13 mouse cellular contexts compared by ENCODE assay signal in the genomic region with DNA sequence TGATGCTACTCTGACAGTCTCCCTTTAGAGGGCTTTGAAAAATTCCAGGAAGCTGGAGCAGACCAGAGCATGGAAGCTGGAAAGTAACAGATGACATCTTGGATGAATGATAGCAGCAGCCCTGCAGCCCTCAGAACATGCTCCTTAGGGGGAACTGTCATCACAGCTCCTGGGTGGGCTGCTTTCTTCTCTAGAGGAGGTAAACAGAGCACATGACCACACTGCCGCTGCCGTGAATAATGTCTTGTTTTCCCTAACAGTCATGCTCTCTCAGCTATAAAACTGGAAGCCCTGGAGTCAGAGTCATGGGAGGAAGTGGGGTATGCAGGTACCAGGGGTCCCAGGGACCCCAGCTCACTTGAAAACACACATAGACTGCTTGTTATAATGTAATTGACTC. TPM values are rescaled to one million over a fixed set of nuclear protein-coding genes. Genes with fewer than 3 reads are reported as not detected.
DNase-seq lines count a peak whose midpoint lies in the region; ATAC-seq lines count a peak whose summit lies in the region.
"Had no signal": no experiment of that assay in that cellular context is flagged by ENCODE, and none has a peak within 500 bp of the region (broad histone marks: within the 10 kb centered on the region; RNA-seq: fewer than 3 reads in every experiment).

No protein-coding gene starts in this region.

- H3K9ac ChIP-seq in heart, embryonic 14.5 days (ENCODE audit: low read length), result peak overlapping the region; percentile 16; the same call in 1 of the 2 replicates
- H3K9ac ChIP-seq in lung, embryonic 16.5 days (ENCODE audit: low read length), result 0 out of 2 replicates have a peak overlapping the region, but pooled peaks have one; percentile 4
- no peak overlapping the region for H3K9ac ChIP-seq in embryonic facial prominence, embryonic 14.5 days (ENCODE audit: low read depth, low read length)
- H3K9ac ChIP-seq in neural tube, embryonic 11.5 days (ENCODE audit: low read length), result no peak overlapping the region
- H3K9ac ChIP-seq: embryonic facial prominence, embryonic 15.5 days; heart, embryonic 12.5 days; liver, embryonic 14.5 days; midbrain, embryonic 12.5 days had no signal

- intact Hi-C loops in heart, postnatal 14 days (cut with DNase I), result no loop called here

- 0 out of 2 replicates have a peak, but pooled peaks cover 3% of the 10 kb centered on the region for H3K27me3 ChIP-seq in heart, embryonic 14.5 days (ENCODE audit: control insufficient read depth, insufficient read depth, low read length)
- H3K27me3 ChIP-seq in lung, embryonic 16.5 days (ENCODE audit: control insufficient read depth, insufficient read depth, low read depth, low read length), result no peaks in the 10 kb centered on the region
- no peaks in the 10 kb centered on the region for H3K27me3 ChIP-seq in embryonic facial prominence, embryonic 14.5 days (replicated peaks; ENCODE audit: control insufficient read depth, insufficient read depth, low read length)
- H3K27me3 ChIP-seq in neural tube, embryonic 11.5 days (ENCODE audit: control insufficient read depth, insufficient read depth, low read length), result no peaks in the 10 kb centered on the region

- no peaks in the 10 kb centered on the region for H3K9me3 ChIP-seq in heart, embryonic 14.5 days (ENCODE audit: control insufficient read depth, low read length)
- H3K9me3 ChIP-seq in lung, embryonic 16.5 days (ENCODE audit: control insufficient read depth, low read length), result no peaks in the 10 kb centered on the region
- no peaks in the 10 kb centered on the region for H3K9me3 ChIP-seq in embryonic facial prominence, embryonic 14.5 days (ENCODE audit: control insufficient read depth, low read length)
- no peaks in the 10 kb centered on the region for H3K9me3 ChIP-seq in neural tube, embryonic 11.5 days (ENCODE audit: control insufficient read depth, low read length)
- H3K9me3 ChIP-seq: embryonic facial prominence, embryonic 15.5 days; heart, embryonic 12.5 days; midbrain, embryonic 12.5 days had no signal

- H3K36me3 ChIP-seq in heart, embryonic 14.5 days (ENCODE audit: control insufficient read depth, insufficient read depth, low read length), result no peaks in the 10 kb centered on the region
- no peaks in the 10 kb centered on the region for H3K36me3 ChIP-seq in lung, embryonic 16.5 days (ENCODE audit: control insufficient read depth, insufficient read depth, low read length)
- no peaks in the 10 kb centered on the region for H3K36me3 ChIP-seq in embryonic facial prominence, embryonic 14.5 days (ENCODE audit: control insufficient read depth, insufficient read depth, low read length)
- H3K36me3 ChIP-seq in neural tube, embryonic 11.5 days (ENCODE audit: control insufficient read depth, insufficient read depth, low read length), result no peaks in the 10 kb centered on the region
- H3K36me3 ChIP-seq: embryonic facial prominence, embryonic 15.5 days; heart, embryonic 12.5 days; midbrain, embryonic 12.5 days had no signal

- DNase-seq in heart, postnatal 14 days, result no peak
- DNase-seq in lung, postnatal 14 days, result no peak
- peak; percentile 64 for DNase-seq in embryonic facial prominence, embryonic 14.5 days (ENCODE audit: low spot score)
- DNase-seq in neural tube, embryonic 11.5 days (ENCODE audit: low spot score), result peak; percentile 45
- DNase-seq in gastrocnemius, adult 18-20 months (ENCODE audit: low spot score), result no peak
- DNase-seq in right cerebral cortex, postnatal 4 days, result no peak
- DNase-seq: B cell, adult 2 months had no signal

- H3K4me2 ChIP-seq in heart, embryonic 14.5 days (ENCODE audit: low read length), result no peak overlapping the region
- no peak overlapping the region for H3K4me2 ChIP-seq in lung, embryonic 16.5 days (ENCODE audit: low read depth, low read length)
- no peak overlapping the region for H3K4me2 ChIP-seq in embryonic facial prominence, embryonic 14.5 days (ENCODE audit: low read depth, low read length)
- H3K4me2 ChIP-seq in neural tube, embryonic 11.5 days (ENCODE audit: low read depth), result no peak overlapping the region
- H3K4me2 ChIP-seq: embryonic facial prominence, embryonic 15.5 days; heart, embryonic 12.5 days; midbrain, embryonic 12.5 days had no signal

- no peak overlapping the region for H3K4me3 ChIP-seq in heart, embryonic 14.5 days (ENCODE audit: control insufficient read depth in 1 of 2, insufficient read depth in 1 of 2, low read depth in 1 of 2, low read length in 2 of 2)
- H3K4me3 ChIP-seq in lung, embryonic 16.5 days (ENCODE audit: low read length), result no peak overlapping the region
- no peak overlapping the region for H3K4me3 ChIP-seq in embryonic facial prominence, embryonic 14.5 days (ENCODE audit: low read depth, low read length)
- H3K4me3 ChIP-seq in neural tube, embryonic 11.5 days (ENCODE audit: low read depth, low read length), result no peak overlapping the region
- H3K4me3 ChIP-seq: embryonic facial prominence, embryonic 15.5 days; heart, embryonic 12.5 days; midbrain, embryonic 12.5 days had no signal

- H3K27ac ChIP-seq in heart, embryonic 14.5 days (replicated peaks in 1 of 2; ENCODE audit: control insufficient read depth in 1 of 2, insufficient read depth in 1 of 2, low read depth in 2 of 2, low read length in 2 of 2), result no peak overlapping the region
- no peak overlapping the region for H3K27ac ChIP-seq in lung, embryonic 16.5 days (ENCODE audit: low read length)
- no peak overlapping the region for H3K27ac ChIP-seq in embryonic facial prominence, embryonic 14.5 days (replicated peaks; ENCODE audit: low read depth, low read length)
- no peak overlapping the region for H3K27ac ChIP-seq in neural tube, embryonic 11.5 days (ENCODE audit: low read depth, low read length)
- H3K27ac ChIP-seq: embryonic facial prominence, embryonic 15.5 days; liver, embryonic 14.5 days; midbrain, embryonic 12.5 days had no signal

- WGBS in heart, embryonic 14.5 days, result 2% methylated on average over 2 of the region's 2 CpGs
- 8% methylated on average over 2 of the region's 2 CpGs for WGBS in lung, embryonic 16.5 days
- 3% methylated on average over 2 of the region's 2 CpGs for WGBS in embryonic facial prominence, embryonic 14.5 days
- 4% methylated on average over 2 of the region's 2 CpGs for WGBS in neural tube, embryonic 11.5 days

- ATAC-seq in heart, embryonic 14.5 days (ENCODE audit: insufficient number of reproducible peaks, insufficient read depth, low FRiP score, low read depth), result no peak
- ATAC-seq in lung, embryonic 16.5 days (ENCODE audit: low read depth), result peak; percentile 46
- ATAC-seq in embryonic facial prominence, embryonic 14.5 days (ENCODE audit: low read depth), result no peak; the same call in 1 of the 2 replicates
- ATAC-seq in neural tube, embryonic 11.5 days (ENCODE audit: insufficient read depth, low FRiP score, low TSS enrichment), result no peak

- H3K4me1 ChIP-seq in heart, embryonic 14.5 days (ENCODE audit: control insufficient read depth in 2 of 2, insufficient read depth in 2 of 2, low read length in 2 of 2), result peaks cover 23 to 25% of the 10 kb centered on the region in 2 experiments
- H3K4me1 ChIP-seq in lung, embryonic 16.5 days (replicated peaks; ENCODE audit: control insufficient read depth, insufficient read depth, low read length), result peaks cover 24% of the 10 kb centered on the region
- H3K4me1 ChIP-seq in embryonic facial prominence, embryonic 14.5 days (ENCODE audit: control insufficient read depth, insufficient read depth, low read length), result no peaks in the 10 kb centered on the region
- peaks cover 6% of the 10 kb centered on the region for H3K4me1 ChIP-seq in neural tube, embryonic 11.5 days (ENCODE audit: control insufficient read depth, insufficient read depth, low read length)

RNA-seq across cellular contexts. Expression of gene Camk1g, which starts 49.1 kb away (rescaled TPM):
- 9.4 and 9.9 TPM in 2 replicates for polyA plus RNA-seq in heart, embryonic 14.5 days (2014; fragmentation: Nextera tagmentation; extraction: Ambion mirVana)
- total RNA-seq in heart, postnatal 14 days (2021), result under 1 TPM; 0.72 to 0.83 TPM
- 43.2 and 45.0 TPM in 2 replicates for polyA plus RNA-seq in lung, embryonic 16.5 days (2015; fragmentation: Nextera tagmentation; extraction: Ambion mirVana)
- 11.9 and 13.1 TPM in 2 replicates for polyA plus RNA-seq in embryonic facial prominence, embryonic 14.5 days (2014; fragmentation: Nextera tagmentation; extraction: Ambion mirVana)
- 12.4 and 13.3 TPM in 2 replicates for polyA plus RNA-seq in neural tube, embryonic 11.5 days (2014; fragmentation: Nextera tagmentation; extraction: Ambion mirVana)
- total RNA-seq in gastrocnemius, adult 18-20 months (2021), result under 1 TPM in 1 of 2 experiments, not detected in 1; 0.40 TPM

Comparison
In these comparisons a context has a peak if more than half of its experiments do, and no peak if none do; other contexts are left out.
1. H3K9ac ChIP-seq: peak in heart, embryonic 14.5 days (single experiment) and lung, embryonic 16.5 days (single experiment); none in embryonic facial prominence, embryonic 14.5 days (single experiment) and neural tube, embryonic 11.5 days (single experiment).
2. DNase-seq: peak in embryonic facial prominence, embryonic 14.5 days (single experiment) and neural tube, embryonic 11.5 days (single experiment); none in heart, postnatal 14 days (0 of 2), lung, postnatal 14 days (single experiment), gastrocnemius, adult 18-20 months (single experiment) and right cerebral cortex, postnatal 4 days (single experiment).